Comparison of ENCODE assay signal across 8 mouse cellular contexts in the genomic region with DNA sequence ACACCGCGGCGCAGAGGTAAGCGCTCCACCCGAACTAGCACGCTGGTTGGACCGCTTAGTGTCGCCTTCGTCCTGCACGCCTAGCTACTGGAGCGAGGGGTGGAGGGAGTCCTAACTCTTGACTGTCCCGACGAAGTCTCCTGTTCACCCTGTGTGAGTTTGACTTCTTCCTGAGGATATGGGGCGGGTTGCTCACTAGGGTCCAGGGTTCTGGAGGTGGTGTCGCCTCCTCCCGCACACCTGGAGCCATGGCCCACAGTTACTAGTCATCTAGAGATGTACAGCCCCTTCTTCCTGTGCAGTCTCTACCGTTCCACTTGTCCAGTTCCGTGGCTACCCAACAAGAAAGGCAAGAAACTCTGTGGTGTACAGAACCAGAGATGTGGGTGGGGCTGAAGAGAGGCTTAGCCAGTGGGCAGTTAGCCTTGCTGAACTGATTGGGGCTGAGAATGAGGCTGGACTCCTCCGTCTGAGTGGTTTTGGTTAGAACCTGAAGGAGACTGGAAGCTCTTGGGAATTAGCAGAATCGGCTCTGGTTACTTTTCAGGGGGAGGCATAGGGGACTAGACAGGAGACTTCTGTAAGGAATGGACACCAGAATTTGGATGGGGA. TPM values are rescaled to one million over a fixed set of nuclear protein-coding genes. Genes with fewer than 3 reads are reported as not detected.
DNase-seq lines count a peak whose midpoint lies in the region; ATAC-seq and TF ChIP-seq lines count a peak whose summit lies in the region.

No protein-coding gene starts in this region.

- DNase-seq in liver, adult 2 months (ENCODE audit: extremely low read depth, low read depth, low spot score): no peak
- DNase-seq in liver: no peak
- no peak for DNase-seq in forebrain, embryonic 11.5 days (ENCODE audit: low spot score)
- peak; percentile 38 for DNase-seq in retina, embryonic 14.5 days (ENCODE audit: low spot score)
- no peak for DNase-seq in layer of hippocampus, adult 8-10 months (ENCODE audit: low spot score in 2 of 2)
- DNase-seq in left cerebral cortex, postnatal 25 days (ENCODE audit: low spot score in 2 of 2): no peak

- TF ChIP-seq POLR2A in liver, adult 2 months (IDR thresholded peaks at IDR 0.05; ENCODE audit: extremely low read depth, insufficient read depth, low read length): no peak

- H3K9me3 ChIP-seq in forebrain, embryonic 11.5 days (ENCODE audit: control insufficient read depth, low read length): no peaks in the 10 kb centered on the region
- no peaks in the 10 kb centered on the region for H3K9me3 ChIP-seq in limb, embryonic 12.5 days

- H3K9ac ChIP-seq in liver, adult 2 months (ENCODE audit: low read depth, low read length): no peak overlapping the region
- H3K9ac ChIP-seq in forebrain, embryonic 11.5 days (ENCODE audit: low read length): peak overlapping the region; percentile 82
- H3K9ac ChIP-seq in limb, embryonic 12.5 days (replicated peaks): peak overlapping the region; percentile 83

- no peak overlapping the region for H3K27ac ChIP-seq in liver, adult 2 months (replicated peaks; ENCODE audit: insufficient read depth, low read depth, low read length)
- no peak overlapping the region for H3K27ac ChIP-seq in forebrain, embryonic 11.5 days (ENCODE audit: low read depth, low read length)
- H3K27ac ChIP-seq in limb, embryonic 12.5 days: no peak overlapping the region

- peak overlapping the region; percentile 76 for H3K4me2 ChIP-seq in forebrain, embryonic 11.5 days (ENCODE audit: low read depth, low read length, severe bottlenecking)
- peak overlapping the region; percentile 73 for H3K4me2 ChIP-seq in limb, embryonic 12.5 days

- no peaks in the 10 kb centered on the region; the same call in 1 of the 2 replicates for H3K4me1 ChIP-seq in liver, adult 2 months (ENCODE audit: control insufficient read depth, insufficient read depth, low read length)
- peaks cover 10% of the 10 kb centered on the region for H3K4me1 ChIP-seq in forebrain, embryonic 11.5 days (replicated peaks; ENCODE audit: control insufficient read depth, insufficient read depth, low read length)
- peaks cover 32% of the 10 kb centered on the region for H3K4me1 ChIP-seq in limb, embryonic 12.5 days (replicated peaks)

- H3K79me2 ChIP-seq in liver, adult 2 months (ENCODE audit: control insufficient read depth, insufficient read depth, low read length): no peaks in the 10 kb centered on the region

- peak; percentile 7 for ATAC-seq in forebrain, embryonic 11.5 days (replicated peaks; ENCODE audit: low FRiP score)
- ATAC-seq in limb, embryonic 12.5 days (ENCODE audit: insufficient number of reproducible peaks, insufficient read depth, low FRiP score, low TSS enrichment, low read depth): peak; percentile 1
- ATAC-seq in activated CD4-positive, CD25-positive, alpha-beta regulatory T cell, adult 4 months: no peak

- 8% methylated on average over 20 of the region's 20 CpGs for WGBS in liver, adult 2 months
- 3% methylated on average over 20 of the region's 20 CpGs for WGBS in forebrain, embryonic 11.5 days
- WGBS in limb, embryonic 12.5 days: 4% methylated on average over 20 of the region's 20 CpGs

- H3K27me3 ChIP-seq in liver, adult 2 months (ENCODE audit: control insufficient read depth, insufficient read depth, low read length): peaks cover 10% of the 10 kb centered on the region
- H3K27me3 ChIP-seq in forebrain, embryonic 11.5 days (ENCODE audit: control insufficient read depth, insufficient read depth, low read length): peaks cover 4% of the 10 kb centered on the region
- peaks cover 60% of the 10 kb centered on the region for H3K27me3 ChIP-seq in limb, embryonic 12.5 days

- no peak for TF ChIP-seq CTCF in liver, adult 2 months (IDR thresholded peaks at IDR 0.05; ENCODE audit: low read depth, low read length)

- intact Hi-C loops in left cerebral cortex, postnatal 25 days (cut with DNase I): loop anchor here (10.0 kb wide), 1 partner anchor 239 kb away; no protein-coding TSS in a partner anchor

- peak overlapping the region; percentile 47; the same call in 1 of the 2 replicates for H3K4me3 ChIP-seq in liver, adult 2 months (ENCODE audit: insufficient read depth, low read depth, low read length)
- H3K4me3 ChIP-seq in forebrain, embryonic 11.5 days (ENCODE audit: low read depth, low read length): peak overlapping the region; percentile 81
- H3K4me3 ChIP-seq in limb, embryonic 12.5 days (replicated peaks): peak overlapping the region; percentile 82

- H3K36me3 ChIP-seq in liver, adult 2 months (ENCODE audit: control insufficient read depth, insufficient read depth, low read length): no peaks in the 10 kb centered on the region
- H3K36me3 ChIP-seq in forebrain, embryonic 11.5 days (ENCODE audit: control insufficient read depth, insufficient read depth, low read length): no peaks in the 10 kb centered on the region
- peaks cover 20% of the 10 kb centered on the region; the same call in 1 of the 2 replicates for H3K36me3 ChIP-seq in limb, embryonic 12.5 days

RNA-seq across cellular contexts. Expression of a gene that starts 1.3 kb away (rescaled TPM):
- total RNA-seq in liver, adult 2 months (2014; rRNA removed): 0.07 and 0.09 TPM in 2 replicates
- polyA plus RNA-seq in liver, adult 2 months (2012; rRNA removed): 0.19 and 0.22 TPM in 2 replicates
- polyA plus RNA-seq in forebrain, embryonic 11.5 days (2014; fragmentation: Nextera tagmentation; extraction: Ambion mirVana): 2.5 and 2.8 TPM in 2 replicates
- 2.1 and 3.6 TPM in 2 replicates for polyA plus RNA-seq in limb, embryonic 12.5 days (2016; fragmentation: Nextera tagmentation; extraction: Ambion mirVana)
- total RNA-seq in layer of hippocampus, adult 8-10 months (2022): 10 to 100 TPM; 11.0 to 12.6 (median 11.7) TPM
- total RNA-seq in left cerebral cortex, postnatal 25 days (2021): 1 to 10 TPM; 7.8 to 8.3 TPM
- not detected for polyA plus RNA-seq in activated CD4-positive, CD25-positive, alpha-beta regulatory T cell, adult 4 months (2017; shearing (Covaris generic))

RNA-seq across cellular contexts. Expression of a gene that starts 11.9 kb away (rescaled TPM):
- 288 and 295 TPM in 2 replicates for total RNA-seq in liver, adult 2 months (2014; rRNA removed)
- 230 and 257 TPM in 2 replicates for polyA plus RNA-seq in liver, adult 2 months (2012; rRNA removed)
- 138 and 158 TPM in 2 replicates for polyA plus RNA-seq in forebrain, embryonic 11.5 days (2014; fragmentation: Nextera tagmentation; extraction: Ambion mirVana)
- 141 and 144 TPM in 2 replicates for polyA plus RNA-seq in limb, embryonic 12.5 days (2016; fragmentation: Nextera tagmentation; extraction: Ambion mirVana)
- total RNA-seq in layer of hippocampus, adult 8-10 months (2022): 100 to 1,000 TPM; 294 to 326 (median 314) TPM
- 100 to 1,000 TPM; 267 to 269 TPM for total RNA-seq in left cerebral cortex, postnatal 25 days (2021)
- polyA plus RNA-seq in activated CD4-positive, CD25-positive, alpha-beta regulatory T cell, adult 4 months (2017; shearing (Covaris generic)): 100 to 1,000 TPM; 132 to 167 TPM

RNA-seq across cellular contexts. Expression of a gene that starts 22.0 kb away (rescaled TPM):
- total RNA-seq in liver, adult 2 months (2014; rRNA removed): 12.2 and 12.6 TPM in 2 replicates
- 15.1 and 27.0 TPM in 2 replicates for polyA plus RNA-seq in liver, adult 2 months (2012; rRNA removed)
- 375 and 381 TPM in 2 replicates for polyA plus RNA-seq in forebrain, embryonic 11.5 days (2014; fragmentation: Nextera tagmentation; extraction: Ambion mirVana)
- polyA plus RNA-seq in limb, embryonic 12.5 days (2016; fragmentation: Nextera tagmentation; extraction: Ambion mirVana): 391 and 407 TPM in 2 replicates
- total RNA-seq in layer of hippocampus, adult 8-10 months (2022): 100 to 1,000 TPM; 139 to 148 (median 143) TPM
- 100 to 1,000 TPM; 112 to 113 TPM for total RNA-seq in left cerebral cortex, postnatal 25 days (2021)
- 100 to 1,000 TPM; 293 to 306 TPM for polyA plus RNA-seq in activated CD4-positive, CD25-positive, alpha-beta regulatory T cell, adult 4 months (2017; shearing (Covaris generic))

Comparison
In these comparisons a context has a peak if more than half of its experiments do, and no peak if none do; other contexts are left out.
1. RNA of a gene that starts 22.0 kb away (polyA plus RNA-seq): 391 to 407 TPM in limb, embryonic 12.5 days, 375 to 381 TPM in forebrain, embryonic 11.5 days and 293 to 306 TPM in activated CD4-positive, CD25-positive, alpha-beta regulatory T cell, adult 4 months; 15.1 to 27.0 TPM in liver, adult 2 months; every median in the first group is over 10 times any median in the second.
2. Peak in every context shown above with its lines, with median percentiles within 50 percentile points of each other: H3K4me3 ChIP-seq.